Mouse (Mus musculus) midbrain, postnatal 0 days (tissue): ENCODE data around the gene Actr5. TPM values are rescaled to one million over a fixed set of nuclear protein-coding genes. Genes with fewer than 3 reads are reported as not detected.

Source experiments
- ATAC-seq: fragments of 200-750 bp; cut with Nextera tagmentation; 2 replicates; pipeline ENCODE4 v1.8.0; 2017; ENCODE audit warnings: moderate number of reproducible peaks, mild to moderate bottlenecking, moderate TSS enrichment, moderate library complexity; ENCODE audit not compliant: low FRiP score
- DNase-seq: peaks from one replicate; pipeline ENCODE4 v3.0.0-alpha.2; 2015; ENCODE audit warnings: low spot score
- H3K27ac ChIP-seq: fragments of 300-500 bp; sonication (generic); 2 replicates; pipeline ENCODE4 v1.5.1; 2014; ENCODE audit warnings: low read depth, mild to moderate bottlenecking, low read length, mixed read lengths
- H3K27me3 ChIP-seq: fragments of 300-500 bp; sonication (generic); 2 replicates; pipeline ENCODE4 v1.6.1; 2014; ENCODE audit warnings: low read length, control low read depth, mixed read lengths; ENCODE audit not compliant: insufficient read depth
- H3K36me3 ChIP-seq: fragments of 300-500 bp; sonication (generic); 2 replicates; pipeline ENCODE4 v1.6.1; 2014; ENCODE audit warnings: low read length, control low read depth, mixed read lengths; ENCODE audit not compliant: insufficient read depth
- H3K4me1 ChIP-seq: fragments of 300-500 bp; sonication (generic); 2 replicates; pipeline ENCODE4 v1.6.1; 2014; ENCODE audit warnings: mild to moderate bottlenecking, control low read depth, antibody characterized with exemption, low read length, mixed read lengths; ENCODE audit not compliant: insufficient read depth
- H3K4me2 ChIP-seq: fragments of 300-500 bp; sonication (generic); 2 replicates; pipeline ENCODE4 v1.6.1; 2014; ENCODE audit warnings: low read depth, mild to moderate bottlenecking, low read length, mixed read lengths; ENCODE audit not compliant: poor library complexity, severe bottlenecking
- H3K4me3 ChIP-seq: fragments of 300-500 bp; sonication (generic); 2 replicates; pipeline ENCODE4 v1.5.1; 2014; ENCODE audit warnings: low read depth, mild to moderate bottlenecking, low read length, moderate library complexity
- H3K9ac ChIP-seq: fragments of 300-500 bp; sonication (generic); replicated peaks from 2 replicates; pipeline ENCODE4 v1.6.1; 2014; ENCODE audit warnings: mild to moderate bottlenecking, low read length, moderate library complexity, mixed read lengths; ENCODE audit not compliant: poor library complexity, severe bottlenecking
- H3K9me3 ChIP-seq: fragments of 300-500 bp; sonication (generic); 2 replicates; pipeline ENCODE4 v1.6.1; 2016; ENCODE audit warnings: low read length, control low read depth
- CTCF ChIP-seq: IDR thresholded peaks from 2 replicates; pipeline ENCODE4 v1.5.1; 2016; ENCODE audit warnings: antibody characterized with exemption, mild to moderate bottlenecking
- WGBS: fragments of 180-500 bp; shearing (Covaris S2); extraction: QIAGEN DNeasy Blood & Tissue Kit; methylation state at CpG from one replicate; pipeline ENCODE4 v1.1.7; 2014; 5-methylcytosine and 5-hydroxymethylcytosine counted together
- microRNA counts: library from miRNA; unstranded; fragments of <30 nt; microRNA quantifications from one replicate; lab custom pipeline; 2015
- microRNA-seq: library from miRNA; unstranded; fragments of <30 nt; microRNA quantifications from one replicate; pipeline ENCODE4, GENCODE M21; 2016; ENCODE audit warnings: borderline number of aligned reads
- polyA plus RNA-seq: library from polyadenylated mRNA; unstranded; fragments of >200 nt; fragmentation: Nextera tagmentation; extraction: Ambion mirVana; gene quantifications from 2 replicates; pipeline ENCODE4 v1.2.1, GENCODE M21; 2015
- total RNA-seq: library from RNA; depleted of rRNA; stranded (reverse); fragments of >200 nt; gene quantifications from 2 replicates; pipeline ENCODE4 v1.2.3, GENCODE M21; 2014; rRNA removed

Actr5 gene
- total and polyA plus RNA-seq, 2 experiments from 2014 or later = 10.6 to 18.5 TPM

- DNase-seq = no peak
- Histone ChIP-seq H3K4me2 (no peak overlapping the region), H3K9ac (no peak overlapping the region), H3K4me1 (peaks cover 21% of the 10 kb centered on the region), H3K36me3 (no peaks in the 10 kb centered on the region), H3K9me3 (no peaks in the 10 kb centered on the region), H3K4me3 (no peak overlapping the region), H3K27me3 (no peaks in the 10 kb centered on the region), H3K27ac (no peak overlapping the region)
- no peak for TF ChIP-seq CTCF
- WGBS = 6% methylated on average over 4 of the region's 4 CpGs
- peak; percentile 47; the same call in 1 of the 2 replicates for ATAC-seq
Observed at GRCm38 (mm10) chr2:158683038-158683413, 58.3 kb downstream of the Actr5 start.

GRCm38 (mm10) chr2:158684247-158684843, 59.7 kb downstream of the Actr5 start:
- no peak overlapping the region for H3K27ac ChIP-seq
- H3K9ac ChIP-seq = no peak overlapping the region
- no peak for ATAC-seq

GRCm38 (mm10) chr2:158684910-158685309, 60.2 kb downstream of the Actr5 start:
- Histone ChIP-seq H3K4me1 (peaks cover 25% of the 10 kb centered on the region), H3K9me3 (no peaks in the 10 kb centered on the region), H3K27me3 (no peaks in the 10 kb centered on the region), H3K4me2 (no peak overlapping the region), H3K27ac (no peak overlapping the region), H3K4me3 (no peak overlapping the region), H3K9ac (no peak overlapping the region), H3K36me3 (no peaks in the 10 kb centered on the region)
- 74% methylated on average over 3 of the region's 3 CpGs for WGBS
- DNase-seq = no peak
- no peak for ATAC-seq
- TF ChIP-seq CTCF = no peak

More at GRCm38 (mm10) chr2:158684247-158684843, 59.7 kb downstream of the Actr5 start:
- DNase-seq = no peak
- no peaks in the 10 kb centered on the region for H3K27me3 ChIP-seq
- H3K9me3 ChIP-seq = no peaks in the 10 kb centered on the region
- WGBS = 51% methylated on average over 9 of the region's 9 CpGs
- no peak overlapping the region for H3K4me3 ChIP-seq
- H3K4me2 ChIP-seq = no peak overlapping the region
- no peak for TF ChIP-seq CTCF
- H3K36me3 ChIP-seq = no peaks in the 10 kb centered on the region
- peaks cover 21% of the 10 kb centered on the region for H3K4me1 ChIP-seq

GRCm38 (mm10) chr2:158686394-158686793, 61.7 kb downstream of the Actr5 start:
- ATAC-seq = no peak
- H3K36me3 ChIP-seq = no peaks in the 10 kb centered on the region
- TF ChIP-seq CTCF = no peak
- no peaks in the 10 kb centered on the region for H3K9me3 ChIP-seq
- WGBS = 54% methylated on average over 2 of the region's 2 CpGs
- no peak overlapping the region for H3K9ac ChIP-seq
- no peak overlapping the region for H3K27ac ChIP-seq
- DNase-seq = no peak
- H3K4me2 ChIP-seq = no peak overlapping the region
- peaks cover 25% of the 10 kb centered on the region for H3K4me1 ChIP-seq
- H3K4me3 ChIP-seq = no peak overlapping the region
- H3K27me3 ChIP-seq = no peaks in the 10 kb centered on the region

- Histone ChIP-seq H3K4me3 (no peak overlapping the region), H3K36me3 (no peaks in the 10 kb centered on the region), H3K27me3 (no peaks in the 10 kb centered on the region), H3K9me3 (no peaks in the 10 kb centered on the region), H3K4me1 (peaks cover 13% of the 10 kb centered on the region), H3K27ac (0 out of 2 replicates have a peak overlapping the region, but pooled peaks have one; percentile 12), H3K9ac (peak overlapping the region; percentile 9; the same call in 1 of the 2 replicates), H3K4me2 (peak overlapping the region; percentile 25)
- WGBS = 48% methylated on average over 25 of the region's 25 CpGs
- TF ChIP-seq CTCF = no peak
- DNase-seq (no peak), ATAC-seq (no peak)
Observed at GRCm38 (mm10) chr2:158687804-158688241, 63.1 kb downstream of the Actr5 start.

MicroRNAs encoded within 50 kb of the gene (microRNA counts, 519-probe panel; counts per million panel counts)
- microRNA mmu-miR-3474 (lab: Ali Mortazavi, UCI) = 528 counts per million, percentile 58 among the panel's probes with 10 or more counts

Small RNA genes within 50 kb of the gene (microRNA-seq; reads per million reads assigned to microRNA genes)
- gene Mir3474 = 2.0 reads per million

Other genes with a start within 250 kb of the Actr5 start
- 169 and 264 TPM in 2 replicates for gene Snhg11, start 249.2 kb upstream of the Actr5 start, total RNA-seq
- 514 and 635 TPM in 2 replicates for gene Snhg11, start 249.2 kb upstream of the Actr5 start, polyA plus RNA-seq
- 59.0 and 71.7 TPM in 2 replicates for gene Ralgapb, start 215.0 kb upstream of the Actr5 start, total RNA-seq
- 16.0 and 17.7 TPM in 2 replicates for gene Ralgapb, start 215.0 kb upstream of the Actr5 start, polyA plus RNA-seq
- not detected in 2 replicates for gene Adig, start 122.3 kb upstream of the Actr5 start, total RNA-seq
- not detected in 2 replicates for gene Adig, start 122.3 kb upstream of the Actr5 start, polyA plus RNA-seq
- 0.55 and 0.90 TPM in 2 replicates for gene Arhgap40, start 112.1 kb upstream of the Actr5 start, total RNA-seq
- 0.65 and 1.4 TPM in 2 replicates for gene Arhgap40, start 112.1 kb upstream of the Actr5 start, polyA plus RNA-seq
- 53.9 and 63.6 TPM in 2 replicates for gene Slc32a1, start 14.1 kb upstream of the Actr5 start, total RNA-seq
- gene Slc32a1, start 14.1 kb upstream of the Actr5 start, polyA plus RNA-seq = 14.3 and 14.4 TPM in 2 replicates
- gene Ppp1r16b, start 40.5 kb downstream of the Actr5 start, total RNA-seq = 30.8 and 32.2 TPM in 2 replicates
- 31.0 and 31.6 TPM in 2 replicates for gene Ppp1r16b, start 40.5 kb downstream of the Actr5 start, polyA plus RNA-seq
- 6.4 and 6.6 TPM in 2 replicates for gene Fam83d, start 143.2 kb downstream of the Actr5 start, total RNA-seq
- gene Fam83d, start 143.2 kb downstream of the Actr5 start, polyA plus RNA-seq = 3.8 TPM in 2 replicates
- 24.7 and 26.9 TPM in 2 replicates for gene Dhx35, start 169.9 kb downstream of the Actr5 start, total RNA-seq
- gene Dhx35, start 169.9 kb downstream of the Actr5 start, polyA plus RNA-seq = 9.7 and 11.4 TPM in 2 replicates